Mouse (Mus musculus): ENCODE measurements around the gene Rhot2.

Gene Rhot2

DNA sequence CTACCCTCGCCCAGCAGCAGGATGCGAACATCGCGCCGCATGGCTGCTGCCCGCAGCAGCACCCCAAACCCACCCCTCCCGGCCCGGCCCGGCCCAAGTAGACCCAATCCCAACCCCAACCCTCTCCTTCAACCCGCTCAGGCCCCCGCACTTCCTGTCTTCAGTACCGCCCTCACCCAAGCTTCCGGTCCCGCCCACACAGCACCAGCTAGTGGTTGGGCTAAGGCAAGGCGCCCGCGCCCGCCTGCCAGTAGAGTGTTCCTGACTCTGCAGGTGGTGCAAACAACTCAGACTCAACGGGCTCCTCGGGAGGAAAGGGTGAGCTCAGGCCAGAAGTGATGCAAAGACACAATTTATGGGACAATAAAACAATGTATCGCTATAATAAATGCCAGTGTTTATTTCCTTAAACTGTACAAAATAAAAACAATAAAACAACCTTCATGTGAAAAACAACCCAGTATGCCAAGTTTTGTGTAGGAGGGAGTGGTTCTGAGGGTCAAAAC is at the start of gene Rhot2:
Gene Rhot2, minus strand, starts transcription at position 456 of the 506 bp plus-strand sequence.
- DNase-seq: peak; percentile 93

DNA sequence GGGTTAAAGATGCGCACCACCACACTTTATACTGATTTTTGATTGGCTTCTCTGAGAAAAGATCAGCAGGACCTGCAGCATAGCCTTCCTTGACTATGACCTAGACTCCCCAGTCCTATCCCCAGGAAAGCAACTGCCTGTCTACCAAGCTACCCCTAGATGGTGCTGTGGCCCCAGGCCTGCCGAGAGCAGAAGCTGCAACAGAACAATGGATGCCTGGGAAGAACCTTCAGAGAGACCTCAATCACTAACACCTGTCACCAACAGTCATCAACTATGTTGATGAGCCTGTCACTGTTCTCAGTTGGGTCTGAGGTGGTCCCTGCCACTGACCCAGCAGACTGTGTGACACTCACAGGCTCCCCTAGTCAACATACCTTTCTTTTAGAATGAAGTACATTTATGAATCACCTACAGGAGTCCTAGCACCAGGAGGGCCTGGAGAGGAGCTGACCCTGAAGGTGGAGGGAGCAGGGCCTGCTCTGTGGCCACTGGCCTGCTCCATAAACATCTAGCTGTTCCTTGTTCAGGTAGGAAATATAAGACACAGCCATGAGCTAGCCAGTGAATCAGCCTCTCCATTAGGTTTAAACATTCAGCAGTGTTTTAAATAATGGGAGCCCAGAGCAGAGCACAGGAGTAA is 49.4 kb upstream of the Rhot2 start:
- peak; percentile 84 for DNase-seq

DNA sequence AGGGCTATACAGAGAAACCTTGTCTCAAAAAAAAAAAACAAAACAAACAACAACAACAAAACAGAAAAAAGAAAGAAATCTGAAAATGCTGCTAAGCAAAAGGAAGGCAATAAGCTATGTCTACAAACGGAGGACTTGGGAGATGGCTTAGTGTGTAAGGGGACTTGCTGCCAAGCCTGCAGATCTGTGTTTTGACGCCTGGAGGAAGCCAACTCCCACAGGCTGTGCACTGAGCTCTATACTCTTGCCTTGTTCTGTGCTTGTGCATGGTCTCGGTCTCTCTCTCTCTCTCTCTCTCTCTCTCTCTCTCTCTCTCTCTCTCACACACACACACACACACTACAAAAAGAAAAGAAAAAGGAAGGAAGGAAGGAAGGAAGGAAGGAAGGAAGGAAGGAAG is 44.2 kb upstream of the Rhot2 start:
- no peak for DNase-seq

DNA sequence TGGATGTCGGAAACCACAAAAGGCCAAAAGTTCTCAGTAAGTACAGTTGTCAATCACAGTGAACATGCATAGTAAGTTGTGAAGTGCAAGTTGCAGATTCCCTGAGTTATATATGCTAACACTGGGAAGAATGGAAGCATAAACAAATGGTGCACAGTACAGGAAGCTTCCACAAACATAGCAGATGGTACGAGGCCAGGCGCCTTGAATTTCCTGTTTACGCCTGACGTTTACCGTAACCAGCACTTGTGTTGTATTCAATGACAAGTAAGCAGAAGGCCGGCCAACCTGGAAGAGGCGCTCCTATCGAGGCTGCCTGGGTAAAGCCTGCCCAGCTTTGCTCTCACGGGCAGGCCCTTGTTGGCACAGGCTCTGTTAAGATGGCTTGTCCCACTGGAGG is 42.8 kb upstream of the Rhot2 start:
- no peak for DNase-seq

DNA sequence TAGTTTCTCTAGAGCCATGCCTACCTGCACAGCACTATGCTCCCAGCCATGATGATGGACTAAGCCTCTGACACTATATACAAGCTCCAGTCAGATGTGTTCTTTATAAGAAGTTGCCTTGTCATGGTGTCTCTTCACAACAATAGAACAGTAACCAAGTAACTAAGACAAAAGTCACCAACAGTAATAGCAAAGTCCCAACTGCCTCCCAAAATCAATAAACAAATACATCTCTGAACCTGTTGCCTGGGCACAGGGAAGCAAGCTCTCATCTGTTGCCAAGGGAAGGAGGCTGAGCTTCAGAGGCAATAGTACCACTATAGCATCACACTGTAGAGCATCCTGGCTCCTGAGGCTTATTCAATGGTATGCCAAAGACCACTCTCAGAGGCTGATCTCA is 42.2 kb upstream of the Rhot2 start:
- no peak for DNase-seq

DNA sequence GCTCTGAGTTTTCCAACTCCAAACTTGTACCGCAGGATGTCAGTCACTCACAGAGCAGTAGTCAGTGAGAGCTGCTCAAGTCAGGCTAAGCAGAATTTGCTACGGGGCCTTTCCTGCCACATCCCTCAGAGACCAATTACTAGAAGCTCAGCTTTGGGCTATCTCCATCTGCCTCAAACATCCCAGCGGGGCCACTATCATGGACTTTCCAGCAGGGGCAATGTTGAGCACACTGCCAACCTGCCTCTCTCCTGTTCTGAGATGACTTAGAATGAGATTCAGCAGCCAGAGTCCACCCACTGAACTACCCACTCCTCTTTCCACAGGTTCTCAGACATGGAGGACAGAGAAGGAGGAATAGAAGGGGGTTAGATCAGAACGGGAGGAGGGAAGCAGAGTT is 41.0 kb upstream of the Rhot2 start:
- DNase-seq: no peak

DNA sequence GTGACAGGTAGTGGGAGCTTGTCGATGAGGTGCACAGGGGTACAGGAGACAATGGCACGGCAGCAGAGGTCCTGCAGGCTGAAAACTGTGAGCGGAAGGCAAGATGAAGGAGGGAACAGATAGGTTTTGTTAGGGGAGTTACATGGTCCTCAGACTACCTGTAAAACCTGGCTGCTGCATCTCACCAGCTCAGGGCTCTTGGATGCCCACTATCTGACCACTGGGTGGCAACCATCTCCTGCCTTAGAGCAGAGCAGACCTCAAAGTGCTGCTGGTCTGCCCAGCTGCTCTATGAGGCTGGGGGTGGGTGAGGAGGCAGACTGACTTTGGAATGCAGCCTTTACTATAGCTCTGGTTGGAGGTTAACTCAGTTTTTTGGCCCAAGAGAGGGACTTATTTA is 39.2 kb upstream of the Rhot2 start:
- no peak for DNase-seq

DNA sequence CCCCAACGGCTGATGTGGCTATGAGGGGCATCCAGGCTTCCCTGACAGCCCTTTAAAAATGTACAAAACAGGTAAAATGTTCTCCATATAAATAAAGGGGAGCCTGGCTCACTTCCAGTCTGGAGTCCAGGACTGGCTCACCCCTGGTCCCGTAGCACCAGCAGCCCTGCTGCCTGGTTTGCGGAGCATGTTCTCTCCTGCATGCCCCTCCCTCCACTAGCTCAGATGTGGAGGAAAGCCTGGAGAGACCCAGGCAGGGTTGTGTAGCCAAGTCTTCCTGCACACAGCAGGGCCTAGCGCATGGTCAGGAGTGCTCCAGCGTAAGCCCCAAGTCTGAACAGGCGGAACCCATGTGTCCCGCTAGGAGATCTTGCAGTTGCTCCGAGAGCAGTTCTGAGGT is 38.6 kb upstream of the Rhot2 start:
- DNase-seq: no peak

DNA sequence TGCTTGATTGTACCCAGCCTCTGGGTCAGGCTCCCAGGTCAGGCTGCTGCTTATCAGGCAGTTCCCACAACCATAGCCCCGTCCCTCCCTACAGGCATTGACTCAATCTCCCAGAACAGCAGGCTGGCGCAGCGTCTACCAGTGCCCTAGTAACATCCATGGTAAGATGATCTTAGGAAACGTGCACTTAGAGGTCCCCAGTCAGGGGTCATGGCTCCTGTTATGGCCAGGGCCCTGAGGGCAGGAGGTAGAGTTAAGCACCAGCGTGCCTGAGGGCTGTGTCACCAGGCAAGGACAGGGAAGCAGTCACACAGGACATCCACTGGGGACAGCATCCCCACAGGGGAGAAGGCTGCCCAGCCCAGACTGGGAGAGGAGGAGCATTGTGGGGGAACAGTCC is 37.7 kb upstream of the Rhot2 start:
- DNase-seq: no peak

DNA sequence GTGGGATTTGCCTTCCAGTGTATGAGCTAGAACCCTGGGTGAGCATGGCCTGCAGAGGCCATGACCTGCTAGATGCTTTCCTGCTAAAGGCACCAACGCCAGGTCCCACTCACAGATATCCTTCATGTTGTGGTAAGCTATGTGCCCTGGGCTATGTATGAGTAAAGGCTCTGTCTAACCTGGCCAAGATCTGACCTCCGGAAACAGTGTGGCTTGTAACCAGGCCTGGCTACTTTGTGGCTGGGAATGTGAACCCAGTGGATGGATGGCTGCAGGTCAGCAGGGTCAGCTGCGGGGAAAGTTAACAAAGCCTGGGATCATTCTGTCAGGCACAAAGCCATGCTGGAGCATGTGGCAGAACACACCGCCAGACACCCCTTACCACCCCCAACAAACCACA is 37.0 kb upstream of the Rhot2 start:
- no peak for DNase-seq

DNA sequence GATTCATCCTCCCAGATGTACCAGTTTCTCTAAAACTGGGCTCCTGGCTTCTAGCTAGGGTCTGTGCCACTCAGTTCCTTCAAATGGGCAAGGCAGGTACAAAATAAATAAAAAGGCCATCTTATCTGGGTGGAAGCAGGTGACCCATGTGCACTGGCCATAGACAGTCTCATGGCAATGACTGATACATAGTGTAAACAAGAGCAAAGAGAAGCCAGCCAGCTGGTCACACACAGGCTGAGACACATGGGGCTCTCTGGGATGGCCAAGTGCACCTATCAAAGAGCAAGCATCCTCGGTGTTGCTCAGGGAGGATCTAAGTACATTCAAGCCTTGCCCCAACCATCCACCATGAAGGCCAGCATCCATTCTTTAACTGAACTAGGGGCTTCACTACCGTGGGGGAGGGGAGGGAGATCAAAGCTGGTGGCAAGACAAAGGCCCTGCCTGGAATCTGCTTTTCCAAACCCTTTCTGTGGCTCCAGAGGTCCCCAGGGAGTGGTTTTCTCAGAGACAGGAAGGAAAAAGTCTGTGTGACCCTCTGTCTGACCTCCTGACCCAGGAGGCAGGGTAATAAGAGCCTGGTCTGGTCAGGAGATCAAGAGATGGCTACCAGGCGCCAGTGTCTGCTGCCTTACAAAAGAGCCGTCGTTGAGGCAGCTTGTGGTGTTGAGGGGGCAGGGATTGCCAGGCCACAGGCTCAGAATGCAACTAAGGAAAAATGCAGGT is 36.4 kb upstream of the Rhot2 start:
- no peak for DNase-seq

DNA sequence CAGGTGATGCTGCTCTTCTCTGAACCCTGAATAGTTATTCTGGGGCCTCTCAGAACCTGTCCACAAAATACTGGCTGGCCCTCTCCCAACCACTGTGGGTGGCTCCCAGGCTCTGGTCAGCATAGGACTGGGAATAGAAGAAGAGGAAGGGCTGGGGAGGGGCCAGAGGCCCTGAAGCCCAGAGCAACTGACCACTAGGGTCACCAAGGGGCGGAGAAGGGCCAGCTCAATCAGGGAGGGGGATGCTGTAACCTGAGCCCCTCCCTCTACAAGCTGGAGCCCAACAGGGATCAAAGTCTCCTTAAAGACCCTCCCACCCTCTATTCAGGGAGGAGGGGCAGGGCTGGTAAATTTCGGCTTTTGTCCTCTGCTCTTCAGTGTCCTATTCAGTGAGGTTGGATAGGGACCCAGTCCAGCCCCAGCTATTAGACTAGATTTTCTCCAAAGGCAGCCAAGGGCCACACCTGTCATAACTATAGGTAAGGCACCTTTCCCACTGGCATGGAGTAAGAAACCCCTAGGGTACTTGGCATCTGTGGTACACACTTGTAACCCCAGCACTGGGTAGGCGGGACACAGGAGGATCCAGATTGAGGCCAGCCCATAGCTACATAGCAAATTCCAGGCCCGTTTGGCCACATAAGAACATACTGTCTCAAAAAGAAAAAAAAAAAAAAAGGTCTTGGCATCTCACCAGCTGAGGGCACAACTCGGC is 35.7 kb upstream of the Rhot2 start, which contains the start of gene Wfikkn1:
Gene Wfikkn1, minus strand, starts transcription at position 663 of the 715 bp plus-strand sequence.
- DNase-seq: no peak

DNA sequence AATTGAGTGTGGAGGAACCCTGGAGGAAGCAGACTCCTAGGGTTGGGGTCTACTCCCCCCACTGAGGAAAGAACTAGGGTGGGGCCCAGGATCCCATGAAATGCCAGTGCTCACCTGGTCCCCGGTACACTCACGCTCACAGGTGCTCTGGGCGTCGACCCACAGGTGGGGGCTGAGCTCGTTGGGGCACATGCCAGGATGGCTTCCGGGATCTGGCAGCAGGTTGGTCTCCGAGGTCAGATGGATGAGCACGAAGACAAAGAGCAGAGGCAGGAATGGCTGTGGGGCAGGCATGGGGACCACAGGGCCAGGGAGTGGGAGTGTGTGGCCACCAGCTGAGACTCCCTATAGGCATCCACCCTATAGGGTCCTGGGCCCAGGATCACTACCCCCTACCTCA is 35.1 kb upstream of the Rhot2 start:
- no peak for DNase-seq

DNA sequence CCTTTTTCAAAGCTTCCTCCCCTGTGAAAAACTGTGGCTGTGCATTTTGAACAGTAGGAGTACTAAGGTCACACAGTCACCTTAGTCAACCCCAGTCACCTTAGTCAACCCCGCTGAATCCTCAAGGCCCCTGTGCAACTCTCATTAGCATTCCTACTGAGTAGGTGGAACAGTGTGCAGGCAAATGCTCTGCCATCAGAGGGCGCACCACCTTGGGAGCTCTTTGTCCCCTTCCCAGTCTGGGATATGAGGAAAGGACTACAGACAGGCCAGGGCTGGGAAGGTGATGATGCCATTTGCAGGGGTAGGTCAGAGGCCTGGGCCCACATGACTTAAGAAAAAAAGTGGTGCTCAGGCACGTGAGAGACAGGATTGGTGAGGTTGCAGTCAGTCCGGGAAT is 34.6 kb upstream of the Rhot2 start:
- no peak for DNase-seq

DNA sequence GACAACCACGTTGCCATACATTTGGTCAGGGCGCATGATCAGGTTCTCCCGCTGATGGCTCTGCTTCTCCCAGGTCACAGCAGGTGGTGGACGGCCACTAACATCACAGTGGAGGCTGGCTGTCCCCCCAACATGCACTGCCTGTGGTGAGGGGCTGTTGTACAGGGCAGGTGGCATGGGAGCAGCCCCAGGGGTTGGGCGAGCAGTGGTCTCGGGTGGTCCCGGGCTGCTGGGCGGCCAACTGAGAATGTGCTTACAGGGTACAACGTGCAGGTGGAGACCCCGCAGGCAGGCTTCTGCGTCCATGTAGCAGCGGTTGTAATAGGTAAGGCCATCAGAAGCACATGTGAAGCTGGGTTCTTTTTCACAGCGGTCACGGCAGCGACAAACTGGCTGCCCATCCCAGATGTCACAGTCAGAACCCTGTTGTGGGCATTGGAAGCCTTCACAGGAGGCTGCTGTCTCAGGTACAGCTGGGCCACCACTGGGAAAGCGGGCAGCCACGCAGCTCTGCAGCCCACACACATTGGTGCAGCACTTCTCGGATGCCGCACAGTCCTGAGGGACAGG is 34.0 kb upstream of the Rhot2 start:
- DNase-seq: no peak

DNA sequence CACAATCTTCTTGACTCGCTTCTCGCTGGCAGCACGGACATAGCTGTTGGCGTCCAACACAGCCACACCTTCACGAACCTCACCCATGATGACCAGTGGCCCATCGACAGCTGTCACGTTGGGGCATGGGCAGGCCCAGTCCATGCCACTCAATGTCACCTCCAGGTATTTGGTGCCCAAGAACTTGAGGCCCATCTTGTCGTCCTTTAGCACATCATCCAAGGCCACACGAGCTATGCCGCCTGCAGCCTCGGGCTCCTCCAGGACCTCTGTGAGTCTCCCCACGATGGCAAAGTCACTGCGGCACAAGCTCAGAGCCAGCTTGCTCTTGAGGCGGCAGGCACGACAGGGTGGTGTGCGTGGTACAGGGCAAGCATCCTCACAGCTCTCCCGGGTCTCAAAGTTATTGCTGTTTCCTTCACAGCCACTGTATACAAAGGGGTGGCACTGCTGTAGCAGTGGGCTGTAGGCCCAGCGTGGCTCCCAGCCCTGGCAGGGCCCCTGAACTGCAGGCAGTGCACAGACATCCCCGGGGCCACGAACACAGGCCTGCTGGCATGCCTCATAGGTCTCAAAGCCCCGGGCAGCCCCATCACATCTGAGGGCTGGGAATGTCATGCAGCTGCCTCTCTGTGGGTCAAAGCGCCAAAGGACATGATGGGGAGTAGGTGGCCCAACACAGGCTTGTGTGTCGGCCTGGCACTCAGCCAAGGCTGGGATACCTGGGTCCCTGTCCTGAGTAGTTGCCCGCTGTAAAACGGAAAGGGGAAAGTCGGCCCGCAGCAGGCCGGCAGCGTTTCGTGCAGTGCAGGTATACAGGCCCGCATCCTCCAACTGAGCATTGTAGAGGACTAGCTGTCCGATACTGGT is 33.3 kb upstream of the Rhot2 start:
- DNase-seq: no peak

DNA sequence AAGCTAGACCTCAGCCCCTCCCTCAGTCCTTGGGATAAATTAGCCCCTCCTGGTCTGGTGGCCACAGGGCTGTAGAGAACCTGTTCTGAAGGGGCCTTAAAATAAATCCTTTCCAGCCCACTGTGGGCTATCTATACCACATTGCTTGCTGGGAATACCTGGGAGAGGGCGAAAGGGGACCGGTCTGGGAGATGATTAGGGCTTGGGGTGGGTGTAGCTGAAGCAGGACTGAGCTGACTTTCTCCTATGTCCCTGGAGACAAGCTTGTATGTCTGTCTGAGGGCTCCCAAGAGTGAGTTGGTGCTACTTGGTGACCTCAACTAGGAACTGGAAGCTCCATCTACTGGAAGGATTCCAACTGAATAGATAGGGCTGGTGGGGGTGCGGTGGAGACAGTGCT is 32.4 kb upstream of the Rhot2 start:
- no peak for DNase-seq

DNA sequence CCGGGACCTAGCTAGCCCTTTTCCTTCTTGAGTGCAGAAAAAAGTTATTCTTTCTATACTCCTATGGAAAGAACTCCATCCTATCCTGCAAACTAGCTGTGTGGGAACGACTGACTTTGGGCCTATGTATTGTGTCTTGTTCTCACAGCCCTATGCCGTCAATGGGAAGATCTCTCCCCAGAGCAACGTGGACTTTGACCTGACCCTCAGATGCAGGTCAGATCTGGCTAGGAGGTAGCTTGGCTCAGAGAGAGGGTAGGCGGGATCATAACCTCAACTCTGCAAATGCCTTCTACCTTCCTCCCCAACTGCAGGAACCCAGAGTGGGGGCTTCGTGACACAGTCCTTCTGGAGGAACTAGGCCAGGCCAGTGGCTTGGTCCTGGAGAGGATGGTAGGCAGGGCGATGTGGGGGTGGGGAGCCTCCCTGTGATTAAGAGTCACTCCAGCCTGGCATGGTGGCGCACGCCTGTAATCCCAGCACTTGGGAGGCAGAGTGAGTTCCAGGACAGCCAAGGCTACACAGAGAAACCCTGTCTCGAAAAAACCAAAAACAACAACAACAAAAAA is 31.8 kb upstream of the Rhot2 start:
- DNase-seq: no peak

DNA sequence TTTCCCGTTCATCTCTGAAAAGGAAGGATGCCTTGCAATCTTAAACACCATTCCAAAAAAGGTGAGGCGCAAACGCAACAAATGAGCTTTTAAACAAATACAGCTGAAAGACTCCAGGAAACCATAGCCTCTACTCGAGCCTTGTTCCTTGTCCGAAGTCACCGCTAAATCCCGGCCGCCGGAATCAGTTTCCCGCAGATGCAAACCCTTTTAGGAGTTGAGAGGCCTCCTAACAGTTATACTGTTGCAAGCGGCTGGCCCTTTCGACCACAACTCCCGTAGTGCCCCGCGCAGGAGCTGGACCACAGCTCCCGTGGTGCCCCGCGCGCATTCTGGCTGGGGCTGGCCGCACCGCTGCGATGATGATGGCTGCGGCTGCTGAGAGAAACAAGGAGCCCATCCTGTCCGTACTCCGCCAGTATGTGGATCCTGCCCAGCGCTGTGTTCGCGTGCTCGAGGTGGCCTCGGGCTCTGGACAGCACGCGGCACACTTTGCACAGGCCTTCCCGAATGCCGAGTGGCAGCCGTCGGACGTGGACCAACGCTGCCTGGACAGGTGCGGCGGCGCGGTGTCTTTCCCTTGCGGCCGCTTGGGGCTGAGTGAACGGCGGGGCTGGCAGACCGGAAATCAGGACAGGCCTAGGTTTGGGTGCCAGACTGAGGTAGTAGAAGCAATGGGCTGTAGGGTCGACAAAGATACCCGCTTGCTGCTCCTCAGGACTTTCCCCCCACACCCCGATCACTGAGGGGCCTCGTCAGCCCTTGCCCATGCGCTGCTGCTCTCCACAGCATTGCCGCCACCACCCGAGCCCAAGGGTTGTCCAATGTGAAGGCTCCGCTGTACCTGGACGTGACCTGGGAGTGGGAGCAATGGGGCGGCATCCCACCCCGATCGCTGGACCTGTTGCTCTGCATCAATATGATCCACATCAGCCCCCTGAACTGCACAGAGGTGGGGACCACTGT is 30.8 kb upstream of the Rhot2 start:
- peak; percentile 90 for DNase-seq

DNA sequence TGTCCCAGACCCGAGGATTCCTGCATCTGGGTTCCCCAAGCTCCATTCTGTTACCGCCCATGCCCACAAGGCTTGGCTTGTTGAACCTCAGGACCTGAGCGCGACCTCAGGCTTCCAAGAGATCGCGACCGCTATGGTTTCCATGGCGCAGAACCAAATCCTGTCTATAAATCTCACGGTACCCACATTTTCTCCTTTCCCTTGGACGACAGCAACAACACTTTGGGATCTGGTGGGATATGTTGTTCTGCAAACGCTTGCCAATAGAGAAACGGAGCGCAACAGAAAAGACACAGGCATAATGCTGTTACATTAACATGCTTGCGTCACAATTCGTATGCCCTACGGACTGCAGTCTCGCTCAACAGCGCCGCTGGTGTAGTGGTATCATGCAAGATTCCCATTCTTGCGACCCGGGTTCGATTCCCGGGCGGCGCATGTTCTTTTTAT is 30.1 kb upstream of the Rhot2 start, which contains the start of gene Mettl26:
Gene Mettl26, plus strand, starts transcription at position 354 of the 450 bp plus-strand sequence.
- peak; percentile 96 for DNase-seq

All from cerebellum, adult 9-10 months (tissue).